Mouse (Mus musculus) stomach, embryonic 14.5 days (tissue): Measurements from ENCODE around the gene Grk1. TPM values are rescaled to one million over a fixed set of nuclear protein-coding genes. Genes with fewer than 3 reads are reported as not detected.

Source experiments
- ATAC-seq: fragments of 200-750 bp; cut with Nextera tagmentation; 2 replicates; pipeline ENCODE4 v1.8.0; 2017; ENCODE audit warnings: low read depth, moderate TSS enrichment; ENCODE audit not compliant: insufficient number of reproducible peaks, insufficient read depth, low FRiP score
- H3K27ac ChIP-seq: fragments of 300-500 bp; sonication (generic); 2 replicates; pipeline ENCODE4 v1.5.1; 2014; ENCODE audit warnings: mild to moderate bottlenecking, low read length, moderate library complexity, mixed read lengths
- H3K27me3 ChIP-seq: fragments of 300-500 bp; sonication (generic); 2 replicates; pipeline ENCODE4 v1.6.1; 2014; ENCODE audit warnings: low read length, control low read depth, mixed read lengths; ENCODE audit not compliant: control insufficient read depth, insufficient read depth
- H3K36me3 ChIP-seq: fragments of 300-500 bp; sonication (generic); 2 replicates; pipeline ENCODE4 v1.6.1; 2014; ENCODE audit warnings: mild to moderate bottlenecking, control low read depth, low read length, moderate library complexity, mixed read lengths; ENCODE audit not compliant: control insufficient read depth, insufficient read depth
- H3K4me1 ChIP-seq: fragments of 300-500 bp; sonication (generic); 2 replicates; pipeline ENCODE4 v1.6.1; 2014; ENCODE audit warnings: low read length, control low read depth, mixed read lengths; ENCODE audit not compliant: control insufficient read depth, insufficient read depth
- H3K4me2 ChIP-seq: fragments of 300-500 bp; sonication (generic); replicated peaks from 2 replicates; pipeline ENCODE4 v1.6.1; 2014; ENCODE audit warnings: low read depth, low read length, control low read depth
- H3K4me3 ChIP-seq: fragments of 300-500 bp; sonication (generic); 2 replicates; pipeline ENCODE4 v1.5.1; 2014; ENCODE audit warnings: low read depth, low read length, control low read depth
- H3K9ac ChIP-seq: fragments of 300-500 bp; sonication (generic); replicated peaks from 2 replicates; pipeline ENCODE4 v1.6.1; 2014; ENCODE audit warnings: low read depth, mild to moderate bottlenecking, control low read depth, low read length, moderate library complexity, mixed read lengths
- H3K9me3 ChIP-seq: fragments of 300-500 bp; sonication (generic); 2 replicates; pipeline ENCODE4 v1.6.1; 2016; ENCODE audit warnings: low read depth, low read length, control low read depth; ENCODE audit not compliant: control insufficient read depth
- WGBS: fragments of 180-500 bp; shearing (Covaris S2); extraction: QIAGEN DNeasy Blood & Tissue Kit; methylation state at CpG from one replicate; pipeline ENCODE4 v1.1.7; 2014; 5-methylcytosine and 5-hydroxymethylcytosine counted together
- polyA plus RNA-seq: library from polyadenylated mRNA; unstranded; fragments of >200 nt; fragmentation: Nextera tagmentation; extraction: Ambion mirVana; gene quantifications from 2 replicates; pipeline ENCODE4 v1.2.1, GENCODE M21; 2014

Grk1 gene
- polyA plus RNA-seq, 1 experiment from 2014 or later: not detected

DNA sequence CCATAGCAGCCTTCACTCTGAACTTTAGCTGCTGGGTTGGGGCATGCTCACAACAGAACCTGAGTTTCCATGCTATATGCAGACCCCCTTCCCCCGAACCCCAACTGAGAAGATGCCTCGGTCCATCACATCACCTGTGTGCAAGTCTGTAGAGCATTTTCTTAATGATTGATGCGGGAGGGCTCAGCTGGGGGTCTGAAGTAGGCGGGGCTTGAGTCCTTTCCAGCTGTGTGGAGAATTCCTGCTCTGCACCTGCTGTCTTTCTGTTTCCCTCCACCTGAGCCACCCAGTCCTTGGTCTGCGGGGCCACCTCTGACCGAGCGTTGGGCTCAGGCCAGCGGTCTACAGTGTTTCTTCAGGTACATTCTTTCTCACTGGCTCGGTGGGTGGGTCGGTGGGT, 30.0 kb downstream of the Grk1 start, which contains the start of gene Tmem255b:
TSS of gene Tmem255b (plus strand) at position 301 of the 400 bp plus-strand sequence.
- H3K36me3 ChIP-seq: no peaks in the 10 kb centered on the region
- no peak within 1 kb of the TSS; the same call in 1 of the 2 replicates for H3K4me2 ChIP-seq
- 18% methylated on average over 10 of the region's 10 CpGs for WGBS
- H3K27me3 ChIP-seq: peaks cover 8% of the 10 kb centered on the region; the same call in 1 of the 2 replicates
- H3K27ac ChIP-seq: no peak within 1 kb of the TSS
- no peak within 1 kb of the TSS for H3K4me3 ChIP-seq
- ATAC-seq: no peak
- H3K4me1 ChIP-seq: no peaks in the 10 kb centered on the region
- H3K9ac ChIP-seq: no peak within 1 kb of the TSS
- H3K9me3 ChIP-seq: no peaks in the 10 kb centered on the region

DNA sequence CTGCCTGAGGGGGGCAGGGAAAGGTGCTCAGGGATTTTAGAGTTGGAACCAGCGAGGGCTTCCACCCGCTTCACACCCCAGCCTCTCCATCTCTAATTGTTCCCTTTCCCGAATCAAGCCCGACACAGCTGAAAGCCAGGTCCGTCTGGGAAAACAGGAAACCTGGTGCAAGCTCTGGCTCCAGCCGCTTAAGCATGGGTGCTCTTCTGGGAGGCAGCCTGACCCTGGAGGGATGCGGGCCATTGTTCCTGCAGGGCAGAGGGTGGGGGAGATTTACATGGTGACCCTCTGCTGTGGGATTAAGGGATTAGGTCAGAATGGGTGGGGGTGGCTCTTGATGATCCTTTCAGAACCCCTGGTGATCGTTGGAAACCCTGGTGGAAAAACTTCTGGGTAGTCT, 31.2 kb downstream of the Grk1 start:
- ATAC-seq: no peak
- H3K27me3 ChIP-seq: peaks cover 8% of the 10 kb centered on the region; the same call in 1 of the 2 replicates
- WGBS: 12% methylated on average over 8 of the region's 8 CpGs
- no peak overlapping the region for H3K4me3 ChIP-seq
- H3K9me3 ChIP-seq: no peaks in the 10 kb centered on the region
- H3K9ac ChIP-seq: no peak overlapping the region
- H3K36me3 ChIP-seq: no peaks in the 10 kb centered on the region
- no peak overlapping the region; the same call in 1 of the 2 replicates for H3K4me2 ChIP-seq
- H3K4me1 ChIP-seq: no peaks in the 10 kb centered on the region
- no peak overlapping the region for H3K27ac ChIP-seq

DNA sequence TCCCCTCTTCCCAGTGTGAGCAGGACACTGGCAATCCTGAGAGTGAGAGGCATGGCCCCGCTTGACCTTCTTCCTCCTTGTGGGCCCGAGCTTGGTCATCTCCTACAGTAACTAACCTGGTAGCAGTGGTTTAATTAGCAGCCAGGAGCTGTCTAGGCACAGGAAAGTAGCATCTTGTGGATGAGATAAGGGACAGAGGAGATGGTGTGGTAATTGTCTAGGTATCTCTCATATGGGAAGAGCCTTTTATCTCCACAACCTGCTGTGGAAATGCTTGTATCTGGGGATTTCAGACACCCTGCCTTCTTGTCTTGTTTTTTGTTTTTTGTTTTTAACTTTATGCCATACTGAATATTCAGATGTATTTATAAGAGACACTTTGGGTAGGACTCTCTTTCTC, 32.6 kb downstream of the Grk1 start:
- no peak overlapping the region for H3K27ac ChIP-seq
- no peak for ATAC-seq
- no peaks in the 10 kb centered on the region for H3K4me1 ChIP-seq
- H3K9me3 ChIP-seq: no peaks in the 10 kb centered on the region
- H3K36me3 ChIP-seq: no peaks in the 10 kb centered on the region
- no peak overlapping the region for H3K9ac ChIP-seq
- WGBS: 69% methylated on average over 2 of the region's 2 CpGs
- H3K4me2 ChIP-seq: no peak overlapping the region
- no peak overlapping the region for H3K4me3 ChIP-seq
- H3K27me3 ChIP-seq: peaks cover 8% of the 10 kb centered on the region; the same call in 1 of the 2 replicates

DNA sequence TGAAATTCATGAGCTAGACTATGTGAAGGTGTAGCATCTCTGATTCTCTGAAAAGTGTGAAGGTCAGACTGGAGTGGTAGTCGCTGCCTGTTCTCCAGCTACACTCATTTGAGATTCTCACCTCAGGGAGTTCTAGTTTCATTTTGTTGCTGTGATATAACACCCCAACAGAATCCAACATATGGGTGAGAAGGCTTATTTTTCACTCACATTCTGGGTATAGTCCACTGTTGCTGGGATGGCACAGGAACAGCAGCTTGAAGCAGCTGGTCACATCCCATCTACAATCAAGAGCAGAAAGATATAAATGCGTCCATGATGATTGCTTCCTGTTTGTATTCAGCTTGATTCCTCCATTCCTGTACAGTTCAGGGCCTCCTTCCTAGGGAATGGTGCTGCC, 37.3 kb downstream of the Grk1 start:
- no peaks in the 10 kb centered on the region for H3K9me3 ChIP-seq
- H3K27me3 ChIP-seq: no peaks in the 10 kb centered on the region
- H3K9ac ChIP-seq: no peak overlapping the region
- no peaks in the 10 kb centered on the region for H3K4me1 ChIP-seq
- no peaks in the 10 kb centered on the region for H3K36me3 ChIP-seq
- ATAC-seq: no peak
- H3K4me3 ChIP-seq: no peak overlapping the region
- WGBS: 85% methylated on average over 2 of the region's 2 CpGs
- no peak overlapping the region for H3K27ac ChIP-seq
- H3K4me2 ChIP-seq: no peak overlapping the region

DNA sequence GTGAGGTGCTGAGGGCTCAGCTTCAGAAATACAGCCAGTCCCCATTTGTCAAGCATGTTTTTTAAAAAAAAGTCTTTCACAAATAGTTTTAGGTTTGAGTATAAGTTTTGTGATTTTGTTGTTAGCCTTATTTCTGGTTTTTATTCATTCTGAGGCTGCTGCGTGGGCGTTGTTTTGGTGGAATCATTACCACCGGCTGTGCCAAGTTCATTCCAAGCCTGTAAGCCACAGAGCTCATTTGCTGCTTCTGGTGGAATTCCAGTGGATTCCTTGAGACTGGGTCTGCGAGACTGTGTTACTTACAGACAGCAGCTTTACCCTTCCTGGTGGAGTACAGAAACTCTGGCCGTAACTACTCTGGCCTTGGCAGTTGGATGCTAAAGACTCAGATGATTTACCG, 41.6 kb downstream of the Grk1 start:
- no peaks in the 10 kb centered on the region for H3K36me3 ChIP-seq
- WGBS: 87% methylated on average over 6 of the region's 6 CpGs
- H3K4me1 ChIP-seq: no peaks in the 10 kb centered on the region
- H3K9ac ChIP-seq: no peak overlapping the region
- H3K9me3 ChIP-seq: no peaks in the 10 kb centered on the region
- no peak for ATAC-seq
- H3K4me3 ChIP-seq: no peak overlapping the region
- no peaks in the 10 kb centered on the region for H3K27me3 ChIP-seq
- H3K27ac ChIP-seq: no peak overlapping the region
- H3K4me2 ChIP-seq: no peak overlapping the region

DNA sequence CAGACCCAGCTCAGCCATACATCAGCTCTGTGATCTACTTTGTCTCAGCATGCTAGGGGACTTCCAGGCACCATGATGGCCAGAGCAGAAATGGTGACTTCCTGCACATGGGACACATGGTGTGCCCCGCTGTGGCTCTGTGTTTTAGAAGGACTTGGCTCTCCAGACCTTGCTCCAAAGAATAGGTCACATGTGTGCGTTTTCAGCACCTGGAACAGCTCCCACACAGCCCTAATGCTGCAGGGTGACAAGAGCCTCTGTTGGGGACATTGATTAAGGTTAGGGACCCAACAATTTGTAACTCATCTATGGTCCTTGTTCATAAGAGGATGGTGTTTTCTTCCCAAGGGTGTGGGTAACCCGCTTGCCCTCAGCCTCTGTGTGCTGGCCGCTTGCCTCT, 43.3 kb downstream of the Grk1 start:
- 49% methylated on average over 4 of the region's 4 CpGs for WGBS
- Histone ChIP-seq H3K27ac (no peak overlapping the region), H3K4me1 (no peaks in the 10 kb centered on the region), H3K4me2 (no peak overlapping the region), H3K36me3 (no peaks in the 10 kb centered on the region), H3K4me3 (no peak overlapping the region), H3K27me3 (no peaks in the 10 kb centered on the region), H3K9ac (no peak overlapping the region), H3K9me3 (no peaks in the 10 kb centered on the region)
- no peak for ATAC-seq

DNA sequence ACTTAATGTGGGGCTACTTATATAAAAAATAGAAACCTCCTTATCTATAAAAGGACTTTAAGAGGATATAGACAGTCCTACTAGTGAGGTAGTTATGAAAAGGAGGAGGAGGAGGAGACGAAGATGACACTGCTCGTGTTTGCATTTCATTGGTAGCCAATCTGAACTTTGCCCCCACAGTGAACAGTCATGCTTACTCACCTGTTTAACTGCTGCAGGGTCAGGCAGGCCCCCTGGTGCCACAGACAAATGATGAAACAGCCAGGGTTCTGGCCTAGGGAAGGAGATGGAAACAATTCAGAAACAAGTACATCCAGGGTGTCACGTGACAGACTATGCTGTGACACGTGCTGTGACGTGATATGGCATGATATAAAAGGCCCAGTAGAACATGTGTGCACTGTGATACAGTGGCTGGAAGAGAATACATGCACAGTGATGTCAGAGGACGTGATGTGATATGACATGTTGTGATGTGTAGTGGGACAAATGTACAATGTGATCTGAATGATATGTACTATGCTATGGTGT, 46.9 kb downstream of the Grk1 start:
- H3K36me3 ChIP-seq: no peaks in the 10 kb centered on the region
- 63% methylated on average over 6 of the region's 6 CpGs for WGBS
- no peak for ATAC-seq
- no peak overlapping the region for H3K4me2 ChIP-seq
- H3K27me3 ChIP-seq: no peaks in the 10 kb centered on the region
- no peaks in the 10 kb centered on the region for H3K9me3 ChIP-seq
- no peak overlapping the region for H3K4me3 ChIP-seq
- no peaks in the 10 kb centered on the region for H3K4me1 ChIP-seq
- no peak overlapping the region for H3K9ac ChIP-seq
- no peak overlapping the region for H3K27ac ChIP-seq

DNA sequence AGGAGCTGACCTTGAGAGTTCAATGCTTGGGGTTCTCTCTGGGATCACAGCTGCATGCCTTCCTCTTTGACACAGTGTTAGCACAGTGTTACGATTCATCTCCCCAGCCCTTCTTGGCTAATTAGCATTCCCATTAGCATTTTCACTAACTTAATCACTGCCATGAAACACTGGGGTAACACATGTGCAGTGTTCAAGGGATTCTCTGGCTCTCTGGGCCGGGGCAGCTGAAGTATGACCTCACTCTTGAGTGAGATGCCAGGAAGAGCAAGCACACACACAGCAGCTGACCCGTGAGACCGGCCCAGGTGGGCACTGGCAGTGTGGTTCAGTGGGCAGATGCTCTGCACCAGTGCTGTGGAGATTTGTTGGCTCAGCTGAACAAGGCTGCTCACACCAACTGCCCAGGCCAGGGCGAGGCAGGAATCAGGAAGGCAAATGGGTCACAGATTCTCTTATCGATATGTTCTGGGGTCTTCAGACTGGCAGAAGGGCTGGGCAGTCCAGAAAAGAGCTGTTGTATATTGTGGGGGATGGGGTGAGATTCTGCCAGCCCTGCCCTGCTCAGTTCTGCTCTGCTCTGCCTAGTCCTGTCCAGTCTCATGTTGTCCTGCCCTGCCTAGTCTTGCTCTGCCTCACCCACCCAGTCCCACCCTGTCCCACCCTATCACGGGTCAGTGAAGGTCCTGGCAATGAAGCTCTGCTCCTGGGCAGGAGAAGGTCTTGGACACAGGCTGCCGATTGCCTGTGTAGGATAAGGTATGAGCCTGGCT, 49.6 kb downstream of the Grk1 start:
- H3K9ac ChIP-seq: no peak overlapping the region
- no peak for ATAC-seq
- H3K9me3 ChIP-seq: no peaks in the 10 kb centered on the region
- H3K4me2 ChIP-seq: no peak overlapping the region
- H3K36me3 ChIP-seq: no peaks in the 10 kb centered on the region
- H3K27me3 ChIP-seq: no peaks in the 10 kb centered on the region
- 65% methylated on average over 8 of the region's 8 CpGs for WGBS
- no peak overlapping the region for H3K4me3 ChIP-seq
- H3K27ac ChIP-seq: no peak overlapping the region
- H3K4me1 ChIP-seq: no peaks in the 10 kb centered on the region
